Mouse (Mus musculus): Measurements from ENCODE around the gene Il10ra. TPM values are rescaled to one million over a fixed set of nuclear protein-coding genes. Genes with fewer than 3 reads are reported as not detected.

The Il10ra gene
- total RNA-seq, 2 experiments from 2014 or later, result 0.47 to 0.54 TPM

DNA sequence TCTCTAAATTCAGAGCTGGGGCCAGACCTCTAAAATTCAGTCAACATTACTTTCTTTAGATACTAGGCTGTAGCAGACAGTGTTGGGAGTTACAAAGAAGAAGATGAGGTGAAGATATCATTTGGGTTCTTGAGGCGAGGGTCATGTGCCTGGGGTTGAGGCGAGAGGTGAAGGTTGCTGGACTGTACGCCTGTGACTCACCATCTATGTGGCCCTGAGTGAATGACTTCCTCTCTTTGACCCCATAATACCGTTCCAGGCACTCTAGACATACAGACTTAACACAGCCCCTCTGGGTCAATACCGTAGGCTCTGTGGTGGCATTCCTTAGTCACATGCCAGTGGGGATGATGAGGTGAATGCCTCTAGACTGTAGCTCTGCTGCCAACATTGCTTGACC is 13.5 kb upstream of the Il10ra start:
- intact Hi-C loops (cut with DNase I), result no loop called here
- TF ChIP-seq CTCF (IDR thresholded peaks at IDR 0.05), result no peak
- Histone ChIP-seq H3K27ac (no peak overlapping the region), H3K4me3 (no peak overlapping the region)
- DNase-seq, result no peak

DNA sequence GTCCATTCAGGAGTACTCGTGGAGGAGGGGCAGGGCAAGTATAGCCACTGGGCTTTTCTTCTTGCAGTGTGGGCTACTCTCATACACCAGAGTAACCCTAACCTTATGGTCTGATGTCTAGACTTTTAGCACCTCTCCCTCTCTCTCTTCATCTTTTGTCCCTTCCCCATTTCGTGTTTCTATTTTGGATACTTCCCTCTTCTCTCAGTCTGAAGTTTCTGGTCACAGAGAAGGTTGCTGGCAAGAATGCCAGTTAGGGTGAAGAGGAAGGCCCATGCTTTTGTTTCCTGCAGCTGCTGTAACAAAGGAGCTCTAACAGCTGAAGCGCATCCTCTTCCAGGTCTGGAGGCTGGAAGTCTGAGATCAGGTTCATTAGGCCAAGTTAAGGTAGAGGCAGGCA is 11.9 kb upstream of the Il10ra start:
- Histone ChIP-seq H3K27ac (no peak overlapping the region), H3K4me3 (no peak overlapping the region)
- intact Hi-C loops (cut with DNase I), result no loop called here
- no peak for TF ChIP-seq CTCF (IDR thresholded peaks at IDR 0.05)
- DNase-seq, result no peak

DNA sequence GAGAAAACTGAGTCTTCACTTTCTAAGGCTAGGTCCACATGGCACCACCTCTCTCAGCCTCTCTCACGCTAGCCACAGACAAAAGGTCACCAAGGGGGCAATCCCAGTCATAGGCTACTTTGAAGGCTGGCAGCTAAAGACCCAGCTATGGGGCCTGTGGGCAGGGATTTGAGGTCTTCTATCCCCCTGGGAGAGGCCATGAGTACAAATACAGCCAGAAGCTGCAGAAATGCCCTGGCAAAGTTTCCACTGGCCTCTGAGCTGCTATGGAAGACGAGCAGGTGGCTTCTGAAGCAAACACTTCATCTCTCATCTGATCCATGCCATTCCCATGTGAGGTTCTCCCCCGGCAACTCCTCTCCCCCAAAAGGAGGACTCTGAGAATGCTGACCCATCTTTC is 11.1 kb upstream of the Il10ra start:
- intact Hi-C loops (cut with DNase I), result no loop called here
- no peak for DNase-seq
- no peak for TF ChIP-seq CTCF (IDR thresholded peaks at IDR 0.05)
- Histone ChIP-seq H3K4me3 (no peak overlapping the region), H3K27ac (no peak overlapping the region)

DNA sequence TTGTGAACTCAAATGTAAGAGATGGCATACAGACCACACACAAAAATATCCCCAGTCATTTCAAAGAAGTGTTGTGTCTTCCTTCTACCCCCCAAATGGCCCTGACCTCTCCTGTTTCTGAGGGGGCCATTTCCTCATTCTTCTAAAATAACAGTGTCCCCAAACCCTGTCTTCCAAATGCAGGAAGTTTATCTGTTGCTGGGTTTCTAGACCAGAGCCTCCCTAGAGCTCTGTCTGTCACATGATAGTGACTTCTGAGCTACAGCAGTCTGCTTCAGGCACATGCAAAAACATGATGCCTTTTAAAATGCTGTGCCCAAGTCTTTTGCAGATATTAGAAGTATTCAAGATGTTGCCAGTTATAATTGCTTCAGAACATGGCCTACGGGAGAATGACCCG is 5.7 kb upstream of the Il10ra start:
- H3K4me3 ChIP-seq, result no peak overlapping the region
- intact Hi-C loops (cut with DNase I), result no loop called here
- no peak overlapping the region for H3K27ac ChIP-seq
- TF ChIP-seq CTCF (IDR thresholded peaks at IDR 0.05), result no peak
- DNase-seq, result no peak

DNA sequence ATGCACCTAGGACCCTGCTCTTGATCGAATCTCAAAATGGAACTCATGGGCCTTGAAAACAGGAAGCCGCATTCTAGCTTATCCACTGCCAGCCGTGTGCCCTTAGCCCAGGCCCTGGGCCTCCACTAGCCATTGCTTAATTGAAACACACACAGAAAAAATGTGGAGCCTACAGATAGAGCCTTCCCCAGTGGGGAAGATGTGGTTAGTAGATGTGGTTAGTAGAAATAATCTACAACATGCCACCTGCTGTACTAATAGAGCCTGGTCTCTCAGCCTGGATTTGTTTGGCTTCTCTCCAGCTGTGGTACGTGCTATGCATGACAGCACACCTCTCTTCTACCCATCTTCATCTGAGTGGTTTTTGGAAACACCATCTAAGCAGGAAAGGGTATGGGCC is 5.3 kb upstream of the Il10ra start:
- intact Hi-C loops (cut with DNase I), result no loop called here
- Histone ChIP-seq H3K4me3 (no peak overlapping the region), H3K27ac (no peak overlapping the region)
- TF ChIP-seq CTCF (IDR thresholded peaks at IDR 0.05), result no peak
- DNase-seq, result no peak

DNA sequence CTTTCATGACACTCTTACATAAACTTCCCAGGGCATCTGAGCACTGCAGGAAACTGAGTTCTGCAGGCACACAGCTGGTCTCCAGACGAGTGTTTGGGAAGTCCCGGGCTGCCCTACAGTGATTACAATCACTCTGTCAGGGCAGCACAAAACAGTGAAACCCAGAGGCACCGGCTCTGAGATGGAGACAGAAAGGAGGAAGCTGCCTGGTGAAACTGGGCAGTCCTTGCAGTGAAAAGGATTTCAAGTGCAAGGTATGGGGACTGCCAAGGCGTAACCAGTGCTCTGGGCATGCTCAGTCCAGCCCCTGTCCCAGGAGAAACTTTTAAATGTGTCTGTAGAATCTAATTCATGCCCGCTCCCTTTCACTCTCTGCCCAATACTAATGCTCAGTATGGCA is 3.3 kb upstream of the Il10ra start:
- H3K4me3 ChIP-seq, result no peak overlapping the region
- H3K27ac ChIP-seq, result no peak overlapping the region
- TF ChIP-seq CTCF (IDR thresholded peaks at IDR 0.05), result no peak
- DNase-seq, result peak; percentile 22
- intact Hi-C loops (cut with DNase I), result no loop called here

DNA sequence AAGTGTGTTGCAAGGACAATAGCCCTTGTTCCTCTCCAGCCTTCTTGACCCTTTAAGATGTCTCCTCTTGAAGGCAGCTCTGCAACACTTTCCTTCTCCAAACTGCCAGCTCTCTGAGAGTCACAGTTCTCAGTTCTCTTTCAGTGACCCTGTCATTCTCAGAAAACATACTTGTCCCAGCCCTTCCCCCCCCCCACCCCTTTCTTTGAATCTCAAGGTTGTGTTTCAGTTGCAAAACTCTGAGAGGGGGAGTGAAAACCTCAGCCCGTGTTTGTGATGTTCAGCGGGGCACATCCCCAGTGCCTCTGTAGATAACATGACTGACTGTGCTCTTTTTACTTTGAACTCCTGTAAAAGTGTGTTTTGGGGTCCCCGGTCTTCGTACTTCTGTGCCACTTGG is 870 bp downstream of the Il10ra start:
- no peak for DNase-seq
- intact Hi-C loops (cut with DNase I), result no loop called here
- peak overlapping the region; percentile 57 for H3K27ac ChIP-seq
- H3K4me3 ChIP-seq, result peak overlapping the region; percentile 60
- TF ChIP-seq CTCF (IDR thresholded peaks at IDR 0.05), result no peak

DNA sequence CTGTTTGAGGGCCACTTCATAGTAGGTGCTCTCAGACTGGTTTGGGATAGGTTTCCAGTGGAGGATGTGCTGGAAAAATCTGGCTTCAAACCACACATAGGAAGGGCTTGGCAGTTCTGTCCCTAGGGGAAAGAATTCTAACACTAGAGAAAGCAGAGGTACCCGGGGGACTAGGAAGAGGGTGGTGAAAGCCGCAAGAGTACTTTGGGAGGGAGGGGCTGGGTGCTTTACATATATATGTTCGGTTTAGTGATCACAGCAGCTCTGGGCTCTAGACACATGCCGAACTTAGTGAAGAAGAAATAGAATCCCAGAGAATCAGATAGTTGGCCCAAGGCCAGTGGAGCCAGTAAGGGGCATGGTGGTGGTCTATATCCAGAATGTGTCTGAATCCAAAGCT is 1.9 kb downstream of the Il10ra start:
- no peak for TF ChIP-seq CTCF (IDR thresholded peaks at IDR 0.05)
- H3K27ac ChIP-seq, result 0 out of 2 replicates have a peak overlapping the region, but pooled peaks have one; percentile 28
- DNase-seq, result no peak
- intact Hi-C loops (cut with DNase I), result no loop called here
- peak overlapping the region; percentile 60 for H3K4me3 ChIP-seq

DNA sequence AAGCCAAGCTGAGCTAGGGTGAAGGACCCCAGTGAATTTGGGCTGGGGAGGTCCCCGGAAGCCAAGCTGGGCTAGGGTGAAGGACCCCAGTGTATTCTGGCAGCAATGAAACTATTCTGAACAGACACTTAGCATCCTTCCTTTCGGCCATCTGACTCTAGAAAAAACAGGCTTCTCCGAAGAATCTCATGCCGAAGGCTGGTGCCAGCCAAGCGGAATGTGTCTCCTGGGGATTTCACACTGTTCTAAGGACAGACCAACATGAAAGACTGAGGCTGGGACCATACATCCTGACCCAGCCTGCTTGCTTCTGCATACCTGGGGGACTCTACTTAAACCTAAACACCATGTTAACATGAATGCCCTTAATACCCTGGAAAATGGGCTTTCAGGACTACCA is 7.1 kb downstream of the Il10ra start:
- Histone ChIP-seq H3K27ac (no peak overlapping the region), H3K4me3 (no peak overlapping the region)
- intact Hi-C loops (cut with DNase I), result no loop called here
- DNase-seq, result no peak
- no peak for TF ChIP-seq CTCF (IDR thresholded peaks at IDR 0.05)

DNA sequence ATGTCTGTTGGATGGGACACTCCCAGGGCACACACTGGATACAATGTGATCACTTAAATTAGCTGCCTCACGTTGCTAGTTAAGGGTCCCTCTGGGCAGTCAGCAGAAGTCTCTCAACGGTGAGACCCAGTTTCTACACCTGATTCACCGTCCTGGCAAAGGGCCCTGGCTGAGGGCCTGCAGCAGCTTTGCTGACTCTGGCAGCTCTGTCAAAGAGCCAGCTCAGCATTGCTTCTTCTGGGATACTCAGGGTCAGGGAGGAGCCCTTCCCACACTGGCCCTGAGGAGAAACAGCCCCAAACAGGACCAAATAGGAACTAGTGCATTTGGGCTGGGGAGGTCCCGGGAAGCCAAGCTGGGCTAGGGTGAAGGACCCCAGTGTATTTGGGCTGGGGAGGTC is 7.5 kb downstream of the Il10ra start:
- no peak for TF ChIP-seq CTCF (IDR thresholded peaks at IDR 0.05)
- Histone ChIP-seq H3K4me3 (no peak overlapping the region), H3K27ac (no peak overlapping the region)
- DNase-seq, result peak; percentile 80
- intact Hi-C loops (cut with DNase I), result no loop called here

DNA sequence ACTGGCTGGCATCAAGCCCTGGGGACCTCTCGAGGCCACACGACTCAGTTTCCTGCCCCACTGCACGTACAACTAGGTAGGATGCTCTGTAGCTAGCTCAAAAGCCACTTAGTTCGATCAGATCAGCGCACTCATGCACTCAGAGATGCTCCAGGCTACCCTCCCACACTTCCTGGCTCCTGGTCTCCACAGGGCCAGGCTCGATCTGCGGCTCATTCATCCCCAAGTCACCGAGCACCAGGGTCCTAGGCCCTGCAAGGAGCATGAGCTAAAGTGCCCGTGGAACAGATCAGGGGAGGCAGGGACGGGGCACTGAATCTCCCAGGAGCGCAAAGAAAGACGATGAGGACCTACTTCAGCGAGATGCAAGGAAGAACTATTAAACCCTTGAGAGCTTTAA is 9.9 kb downstream of the Il10ra start:
- intact Hi-C loops (cut with DNase I), result no loop called here
- no peak for DNase-seq
- H3K27ac ChIP-seq, result no peak overlapping the region
- no peak overlapping the region for H3K4me3 ChIP-seq
- no peak for TF ChIP-seq CTCF (IDR thresholded peaks at IDR 0.05)

DNA sequence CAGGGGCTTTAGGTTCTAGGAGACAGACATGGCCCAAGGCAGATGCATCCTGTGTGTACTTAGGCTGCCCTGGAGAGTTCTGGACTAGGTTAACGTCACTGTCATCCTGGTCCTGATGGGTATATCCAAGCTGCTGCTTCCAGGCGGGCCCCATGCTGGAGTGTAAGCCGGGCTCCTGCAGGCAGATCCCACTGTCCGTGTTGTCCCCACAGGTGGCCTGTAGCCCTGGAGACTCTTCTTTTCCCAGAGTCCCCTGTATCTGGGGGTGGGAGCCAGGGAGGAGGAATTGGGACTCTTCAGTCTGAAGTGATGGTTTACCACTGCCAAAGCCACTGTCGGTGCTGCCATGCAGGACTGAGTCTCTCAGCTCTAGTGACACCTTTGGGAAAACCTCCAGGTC is 13.0 kb downstream of the Il10ra start:
- TF ChIP-seq CTCF (IDR thresholded peaks at IDR 0.05), result no peak
- intact Hi-C loops (cut with DNase I), result no loop called here
- DNase-seq, result no peak
- Histone ChIP-seq H3K4me3 (no peak overlapping the region), H3K27ac (no peak overlapping the region)

DNA sequence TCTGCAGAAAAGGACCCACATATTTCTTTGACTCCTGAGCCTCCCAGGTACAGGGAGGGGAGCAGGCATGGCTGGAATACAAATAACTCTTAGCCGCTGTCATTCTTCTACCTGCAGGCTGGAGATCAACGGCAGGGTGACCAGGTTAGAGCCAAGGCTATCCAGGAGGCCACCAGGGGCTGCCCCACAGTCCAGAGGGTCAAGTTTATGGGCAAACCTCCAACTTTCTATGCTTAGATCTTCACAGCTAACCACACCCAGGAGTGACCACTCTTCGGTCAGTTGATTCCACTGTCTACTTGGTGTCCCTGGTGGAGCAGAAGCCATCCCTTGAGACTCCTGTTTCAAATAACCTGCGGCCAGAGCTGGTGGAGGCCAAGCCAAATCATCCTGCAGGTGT is 13.5 kb downstream of the Il10ra start:
- Histone ChIP-seq H3K4me3 (no peak overlapping the region), H3K27ac (no peak overlapping the region)
- no peak for TF ChIP-seq CTCF (IDR thresholded peaks at IDR 0.05)
- intact Hi-C loops (cut with DNase I), result no loop called here
- no peak for DNase-seq

DNA sequence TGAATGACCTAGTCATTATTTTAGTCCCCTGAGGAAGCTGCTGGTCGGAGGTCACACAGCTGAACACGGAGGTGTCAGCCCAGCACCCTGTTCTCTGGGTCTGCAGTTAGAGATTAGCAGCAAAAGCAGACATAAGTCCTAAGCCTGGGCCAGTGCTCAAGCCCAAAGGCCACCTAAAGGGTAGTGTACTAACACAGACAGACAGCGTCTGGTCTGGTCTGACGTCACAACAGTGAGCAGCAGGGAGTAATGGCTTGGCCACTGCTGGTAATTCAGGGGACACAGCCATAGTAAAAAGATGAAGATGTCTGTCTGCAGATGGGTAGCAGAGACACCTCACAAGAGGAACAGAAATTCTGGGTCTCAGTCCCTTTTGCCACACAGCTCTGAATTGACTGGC is 14.3 kb downstream of the Il10ra start:
- no peak for TF ChIP-seq CTCF (IDR thresholded peaks at IDR 0.05)
- intact Hi-C loops (cut with DNase I), result no loop called here
- Histone ChIP-seq H3K4me3 (no peak overlapping the region), H3K27ac (no peak overlapping the region)
- DNase-seq, result no peak

DNA sequence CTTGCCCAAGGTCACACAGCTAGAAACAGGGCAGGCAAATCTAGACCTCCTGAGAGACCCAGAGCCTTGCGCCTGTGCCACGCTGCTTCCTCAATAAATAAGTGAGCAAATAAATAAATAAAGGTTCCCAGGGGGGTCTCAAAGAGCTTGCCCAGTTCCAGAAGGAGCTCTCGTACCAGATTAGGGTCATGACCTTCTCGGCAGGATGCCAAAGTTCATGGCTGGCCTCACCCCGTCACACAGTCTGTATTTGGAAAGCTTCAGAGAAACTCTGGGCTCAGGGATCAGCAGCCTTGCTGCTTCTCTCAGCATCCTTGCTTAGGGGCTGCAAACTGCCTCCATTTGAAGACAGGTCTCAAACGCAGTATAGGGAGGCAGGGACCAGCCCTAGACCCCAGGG is 14.9 kb downstream of the Il10ra start:
- no peak for DNase-seq
- Histone ChIP-seq H3K4me3 (no peak overlapping the region), H3K27ac (no peak overlapping the region)
- no peak for TF ChIP-seq CTCF (IDR thresholded peaks at IDR 0.05)
- intact Hi-C loops (cut with DNase I), result no loop called here
